Mouse (Mus musculus) liver, postnatal 0 days (tissue): ENCODE results near the gene Pde11a. TPM values are rescaled to one million over a fixed set of nuclear protein-coding genes. Genes with fewer than 3 reads are reported as not detected.
A peak's percentile ranks its signal among the peaks of the same experiment; 100 is the strongest.

Experiments used
- ATAC-seq: fragments of 200-750 bp; cut with Nextera tagmentation; 2 replicates; pipeline ENCODE4 v1.8.0; 2017; ENCODE audit warnings: mild to moderate bottlenecking, moderate library complexity
- DNase-seq: peaks from one replicate; pipeline ENCODE4 v3.0.0-alpha.2; 2016
- H3K27ac ChIP-seq: fragments of 300-500 bp; sonication (generic); 2 replicates; pipeline ENCODE4 v1.5.1; 2014; ENCODE audit warnings: antibody characterized with exemption, moderate library complexity, mild to moderate bottlenecking, low read depth
- H3K27me3 ChIP-seq: fragments of 300-500 bp; sonication (generic); 2 replicates; pipeline ENCODE4 v1.6.1; 2014; ENCODE audit warnings: low read length, control low read depth, mixed read lengths; ENCODE audit not compliant: insufficient read depth
- H3K36me3 ChIP-seq: fragments of 300-500 bp; sonication (generic); replicated peaks from 2 replicates; pipeline ENCODE4 v1.6.1; 2014; ENCODE audit warnings: mild to moderate bottlenecking, control low read depth, low read length, moderate library complexity, mixed read lengths; ENCODE audit not compliant: insufficient read depth
- H3K4me1 ChIP-seq: fragments of 300-500 bp; sonication (generic); 2 replicates; pipeline ENCODE4 v1.6.1; 2014; ENCODE audit warnings: antibody characterized with exemption, mild to moderate bottlenecking, control low read depth; ENCODE audit not compliant: insufficient read depth
- H3K4me2 ChIP-seq: fragments of 300-500 bp; sonication (generic); 2 replicates; pipeline ENCODE4 v1.6.1; 2014; ENCODE audit warnings: low read depth, mild to moderate bottlenecking, low read length, moderate library complexity, mixed read lengths
- H3K4me3 ChIP-seq: fragments of 300-500 bp; sonication (generic); 2 replicates; pipeline ENCODE4 v1.5.1; 2014; ENCODE audit warnings: low read depth, low read length
- H3K9ac ChIP-seq: fragments of 300-500 bp; sonication (generic); replicated peaks from 2 replicates; pipeline ENCODE4 v1.6.1; 2014; ENCODE audit warnings: mild to moderate bottlenecking, moderate library complexity
- H3K9me3 ChIP-seq: fragments of 300-500 bp; sonication (generic); 2 replicates; pipeline ENCODE4 v1.6.1; 2016; ENCODE audit warnings: mild to moderate bottlenecking, control low read depth, low read length, mixed read lengths
- CTCF ChIP-seq: sonication (generic); IDR thresholded peaks from 2 replicates; pipeline ENCODE4 v1.5.1; 2016; ENCODE audit warnings: antibody characterized with exemption, low read depth
- EP300 ChIP-seq: IDR thresholded peaks from 2 replicates; pipeline ENCODE4 v1.6.1; 2016; ENCODE audit warnings: antibody characterized with exemption, low read depth, mild to moderate bottlenecking
- WGBS: fragments of 180-500 bp; shearing (Covaris S2); extraction: QIAGEN DNeasy Blood & Tissue Kit; methylation state at CpG from one replicate; pipeline ENCODE4 v1.1.7; 2014; ENCODE audit not compliant: insufficient replicate concordance; 5-methylcytosine and 5-hydroxymethylcytosine counted together
- polyA plus RNA-seq: library from polyadenylated mRNA; unstranded; fragments of >200 nt; fragmentation: Nextera tagmentation; extraction: Ambion mirVana; gene quantifications from 2 replicates; pipeline ENCODE4 v1.2.1, GENCODE M21; 2015

Pde11a gene
- polyA plus RNA-seq, 1 experiment from 2014 or later = 0.06 TPM

- ATAC-seq = no peak
These were observed 14.1 kb downstream of the Pde11a start for GRCm38 (mm10) chr2:76324463-76324862.

DNA sequence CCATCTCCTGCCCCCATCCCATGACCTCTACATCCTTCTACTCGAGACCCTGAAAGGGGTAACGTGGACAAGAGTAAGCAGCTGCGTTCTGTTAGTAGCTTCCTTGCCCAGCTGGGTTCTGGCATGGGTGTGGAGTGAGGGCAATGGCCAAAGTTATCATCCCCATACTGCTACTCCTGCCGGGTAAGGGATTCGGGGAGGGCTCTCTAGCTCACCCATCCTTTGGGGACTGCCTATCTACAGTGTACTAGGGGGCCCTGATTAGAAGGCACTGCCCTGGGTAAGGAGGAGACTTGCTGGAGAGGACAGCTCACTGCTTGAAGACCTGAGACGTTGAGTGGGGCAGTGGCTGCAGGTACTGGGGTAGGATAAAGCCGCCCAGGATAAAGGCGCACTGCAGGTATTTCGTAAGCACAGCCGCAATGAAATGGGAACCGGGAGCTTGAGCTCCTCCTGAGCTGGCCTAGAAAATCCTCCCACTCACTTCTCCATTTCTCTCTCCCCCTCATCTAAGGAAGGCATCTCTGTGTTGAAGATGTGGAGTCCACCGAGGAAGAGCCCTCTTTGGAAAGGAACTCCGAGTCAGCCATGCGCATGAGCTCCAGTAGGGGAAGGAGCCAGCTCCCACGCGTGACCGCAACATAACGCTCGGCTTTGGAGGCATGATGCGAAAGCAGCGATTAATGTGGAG lies 15.2 kb downstream of the Pde11a start:
- H3K4me1 ChIP-seq = no peaks in the 10 kb centered on the region
- WGBS = 80% methylated on average over 21 of the region's 21 CpGs
- H3K27ac ChIP-seq = no peak overlapping the region
- H3K4me2 ChIP-seq = no peak overlapping the region
- DNase-seq (peak; percentile 9), ATAC-seq (no peak)
- no peaks in the 10 kb centered on the region for H3K27me3 ChIP-seq
- H3K9me3 ChIP-seq = no peaks in the 10 kb centered on the region
- H3K4me3 ChIP-seq = no peak overlapping the region
- H3K36me3 ChIP-seq = no peaks in the 10 kb centered on the region
- H3K9ac ChIP-seq = no peak overlapping the region
- TF ChIP-seq EP300 (no peak), CTCF (no peak)

More at GRCm38 (mm10) chr2:76324463-76324862, 14.1 kb downstream of the Pde11a start:
- Histone ChIP-seq H3K4me1 (no peaks in the 10 kb centered on the region), H3K27me3 (no peaks in the 10 kb centered on the region), H3K9ac (no peak overlapping the region), H3K27ac (no peak overlapping the region), H3K4me2 (no peak overlapping the region), H3K4me3 (no peak overlapping the region), H3K36me3 (no peaks in the 10 kb centered on the region), H3K9me3 (no peaks in the 10 kb centered on the region)
- WGBS = 76% methylated on average over 5 of the region's 5 CpGs
- DNase-seq = no peak
- no peak for TF ChIP-seq EP300
- no peak for TF ChIP-seq CTCF

- no peak for ATAC-seq
- no peak overlapping the region for H3K4me2 ChIP-seq
- WGBS = 58% methylated on average over 6 of the region's 6 CpGs
These were observed 18.2 kb downstream of the Pde11a start for GRCm38 (mm10) chr2:76320336-76320735.

DNA sequence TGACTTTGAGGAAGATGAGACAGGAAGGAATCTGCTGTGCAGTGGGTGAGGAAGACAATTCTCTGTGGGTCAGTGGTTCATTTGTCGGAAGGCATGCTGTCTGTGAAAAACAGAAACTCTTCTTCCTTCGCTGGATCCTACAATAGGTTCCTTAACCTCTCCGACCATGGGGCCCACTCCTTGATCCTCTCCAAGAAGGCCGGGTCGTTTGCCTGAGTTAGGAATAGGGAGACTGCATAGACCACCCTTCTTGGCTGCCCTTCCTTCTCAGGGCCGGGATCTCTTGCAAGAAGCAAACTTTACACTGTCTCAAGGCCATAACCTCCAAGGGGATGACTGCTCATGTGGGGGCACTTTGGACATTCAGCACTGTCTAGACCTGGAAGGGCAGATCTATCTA lies 19.3 kb downstream of the Pde11a start:
- Histone ChIP-seq H3K4me2 (no peak overlapping the region), H3K27me3 (no peaks in the 10 kb centered on the region), H3K9ac (no peak overlapping the region), H3K36me3 (no peaks in the 10 kb centered on the region), H3K4me1 (no peaks in the 10 kb centered on the region), H3K4me3 (no peak overlapping the region), H3K27ac (no peak overlapping the region), H3K9me3 (no peaks in the 10 kb centered on the region)
- ATAC-seq (no peak), DNase-seq (no peak)
- no peak for TF ChIP-seq CTCF
- no peak for TF ChIP-seq EP300
- 79% methylated on average over 6 of the region's 6 CpGs for WGBS

More at GRCm38 (mm10) chr2:76320336-76320735, 18.2 kb downstream of the Pde11a start:
- Histone ChIP-seq H3K9ac (no peak overlapping the region), H3K27ac (no peak overlapping the region), H3K27me3 (no peaks in the 10 kb centered on the region), H3K4me1 (no peaks in the 10 kb centered on the region), H3K36me3 (no peaks in the 10 kb centered on the region), H3K9me3 (no peaks in the 10 kb centered on the region), H3K4me3 (no peak overlapping the region)
- DNase-seq = no peak
- TF ChIP-seq CTCF (no peak), EP300 (peak; percentile 75)

DNA sequence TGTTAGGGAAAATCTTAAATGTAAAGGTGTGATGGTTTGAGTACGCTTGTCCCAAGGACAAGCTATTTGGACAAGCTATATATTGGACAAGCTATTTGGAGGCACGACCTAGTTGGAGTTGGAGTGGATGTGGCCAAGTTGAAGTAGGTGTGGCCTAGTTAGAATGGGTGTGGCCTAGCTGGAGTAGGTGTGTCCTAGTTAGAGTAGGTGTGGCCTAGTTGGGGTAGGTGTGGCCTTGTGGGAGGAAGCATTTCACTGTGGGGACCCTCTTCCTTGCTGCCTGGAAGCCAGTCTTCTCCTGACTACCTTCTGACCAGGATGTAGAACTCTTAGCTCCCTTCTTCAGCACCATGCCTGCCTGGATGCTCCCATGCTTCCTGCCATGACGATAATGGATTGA lies 50.9 kb downstream of the Pde11a start:
- no peak for ATAC-seq

GRCm38 (mm10) chr2:76286288-76286740 lies 52.3 kb downstream of the Pde11a start:
- no peaks in the 10 kb centered on the region for H3K4me1 ChIP-seq
- no peak overlapping the region for H3K4me3 ChIP-seq
- WGBS = 73% methylated on average over 4 of the region's 4 CpGs
- DNase-seq (no peak), ATAC-seq (no peak)
- H3K27ac ChIP-seq = no peak overlapping the region
- no peak for TF ChIP-seq EP300
- TF ChIP-seq CTCF = no peak
- no peak overlapping the region for H3K9ac ChIP-seq
- no peaks in the 10 kb centered on the region for H3K9me3 ChIP-seq
- H3K27me3 ChIP-seq = no peaks in the 10 kb centered on the region
- H3K36me3 ChIP-seq = no peaks in the 10 kb centered on the region
- H3K4me2 ChIP-seq = no peak overlapping the region

More for the DNA sequence above, 50.9 kb downstream of the Pde11a start:
- no peak overlapping the region for H3K4me3 ChIP-seq
- no peak for DNase-seq
- TF ChIP-seq EP300 = no peak
- TF ChIP-seq CTCF = no peak
- WGBS = 84% methylated on average over 3 of the region's 3 CpGs
- no peak overlapping the region for H3K9ac ChIP-seq
- no peak overlapping the region for H3K27ac ChIP-seq
- H3K27me3 ChIP-seq = no peaks in the 10 kb centered on the region
- no peaks in the 10 kb centered on the region for H3K4me1 ChIP-seq
- no peaks in the 10 kb centered on the region for H3K9me3 ChIP-seq
- no peaks in the 10 kb centered on the region for H3K36me3 ChIP-seq
- no peak overlapping the region for H3K4me2 ChIP-seq
